Mouse (Mus musculus): ENCODE results near the gene Pomgnt1. TPM values are rescaled to one million over a fixed set of nuclear protein-coding genes. Genes with fewer than 3 reads are reported as not detected.
A peak's percentile ranks its signal among the peaks of the same experiment; 100 is the strongest.

Pomgnt1 gene
- total and polyA plus RNA-seq, 2 experiments from 2014 or later = 63.3 to 85.9 TPM

GRCm38 (mm10) chr4:116169353-116169672 is 45.7 kb downstream of the Pomgnt1 start:
- no peak for TF ChIP-seq CTCF (IDR thresholded peaks at IDR 0.05; ENCODE audit: low read depth)
- no peak overlapping the region for H3K4me3 ChIP-seq (ENCODE audit: low read length)
- DNase-seq (ENCODE audit: low spot score) (no peak), ATAC-seq (peak; percentile 38)
- no peak overlapping the region for H3K27ac ChIP-seq
- H3K9me3 ChIP-seq (ENCODE audit: low read length) = no peaks in the 10 kb centered on the region
- H3K4me1 ChIP-seq (ENCODE audit: insufficient read depth, low read length) = 0 out of 2 replicates have a peak, but pooled peaks cover under 1% of the 10 kb centered on the region
- no peak overlapping the region for H3K9ac ChIP-seq (replicated peaks; ENCODE audit: low read length)
- no peaks in the 10 kb centered on the region for H3K36me3 ChIP-seq (ENCODE audit: insufficient read depth, low read length)
- 62% methylated on average over 3 of the region's 3 CpGs for WGBS
- no peaks in the 10 kb centered on the region for H3K27me3 ChIP-seq (ENCODE audit: insufficient read depth, low read length)
- H3K4me2 ChIP-seq (ENCODE audit: low read depth, low read length) = no peak overlapping the region

DNA sequence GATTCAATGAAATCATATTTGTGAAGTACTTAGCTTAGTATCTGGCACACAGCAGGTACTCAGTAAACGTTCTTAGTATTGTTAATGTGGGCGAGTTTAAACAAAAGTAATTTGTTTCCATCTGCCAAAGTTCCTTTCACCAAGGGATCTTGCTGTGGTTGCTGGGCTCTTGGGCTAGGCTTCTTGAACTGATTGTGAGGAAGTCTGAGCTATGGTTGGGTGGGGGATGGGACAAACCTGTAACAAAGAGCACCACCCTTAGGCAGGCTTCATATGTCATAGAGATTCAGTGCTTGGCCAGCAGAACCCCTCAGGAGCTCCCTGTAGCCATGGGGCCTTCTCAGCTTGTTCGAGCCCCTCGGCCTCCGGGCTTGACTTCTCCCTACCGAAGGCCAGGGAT is 49.4 kb downstream of the Pomgnt1 start, which contains the start of the genes 1700042G07Rik and Gm49337:
Gene 1700042G07Rik, plus strand, starts transcription at position 301 of the 400 bp plus-strand sequence.
Gene Gm49337, plus strand, starts transcription at position 313 of the 400 bp plus-strand sequence.
- TF ChIP-seq CTCF (IDR thresholded peaks at IDR 0.05; ENCODE audit: low read depth) = no peak
- Histone ChIP-seq H3K4me1 (ENCODE audit: insufficient read depth, low read length) (peaks cover 21% of the 10 kb centered on the region), H3K36me3 (ENCODE audit: insufficient read depth, low read length) (no peaks in the 10 kb centered on the region), H3K4me3 (ENCODE audit: low read length) (no peak within 1 kb of the TSS), H3K9ac (replicated peaks; ENCODE audit: low read length) (no peak within 1 kb of the TSS), H3K9me3 (ENCODE audit: low read length) (no peaks in the 10 kb centered on the region), H3K4me2 (ENCODE audit: low read depth, low read length) (no peak within 1 kb of the TSS), H3K27ac (0 out of 2 replicates have a peak within 1 kb of the TSS, but pooled peaks have one; percentile 89), H3K27me3 (ENCODE audit: insufficient read depth, low read length) (no peaks in the 10 kb centered on the region)
- WGBS = 77% methylated on average over 6 of the region's 6 CpGs
- no peak for DNase-seq (ENCODE audit: low spot score)
- no peak for ATAC-seq

GRCm38 (mm10) chr4:116173752-116174151 is 50.1 kb downstream of the Pomgnt1 start:
- no peaks in the 10 kb centered on the region for H3K9me3 ChIP-seq (ENCODE audit: low read length)
- no peak overlapping the region for H3K27ac ChIP-seq
- WGBS = 81% methylated on average over 4 of the region's 4 CpGs
- ATAC-seq (no peak), DNase-seq (ENCODE audit: low spot score) (no peak)
- no peak overlapping the region for H3K9ac ChIP-seq (replicated peaks; ENCODE audit: low read length)
- no peaks in the 10 kb centered on the region for H3K36me3 ChIP-seq (ENCODE audit: insufficient read depth, low read length)
- H3K4me1 ChIP-seq (ENCODE audit: insufficient read depth, low read length) = peaks cover 21% of the 10 kb centered on the region
- no peaks in the 10 kb centered on the region for H3K27me3 ChIP-seq (ENCODE audit: insufficient read depth, low read length)
- H3K4me3 ChIP-seq (ENCODE audit: low read length) = no peak overlapping the region
- no peak for TF ChIP-seq CTCF (IDR thresholded peaks at IDR 0.05; ENCODE audit: low read depth)
- no peak overlapping the region for H3K4me2 ChIP-seq (ENCODE audit: low read depth, low read length)

DNA sequence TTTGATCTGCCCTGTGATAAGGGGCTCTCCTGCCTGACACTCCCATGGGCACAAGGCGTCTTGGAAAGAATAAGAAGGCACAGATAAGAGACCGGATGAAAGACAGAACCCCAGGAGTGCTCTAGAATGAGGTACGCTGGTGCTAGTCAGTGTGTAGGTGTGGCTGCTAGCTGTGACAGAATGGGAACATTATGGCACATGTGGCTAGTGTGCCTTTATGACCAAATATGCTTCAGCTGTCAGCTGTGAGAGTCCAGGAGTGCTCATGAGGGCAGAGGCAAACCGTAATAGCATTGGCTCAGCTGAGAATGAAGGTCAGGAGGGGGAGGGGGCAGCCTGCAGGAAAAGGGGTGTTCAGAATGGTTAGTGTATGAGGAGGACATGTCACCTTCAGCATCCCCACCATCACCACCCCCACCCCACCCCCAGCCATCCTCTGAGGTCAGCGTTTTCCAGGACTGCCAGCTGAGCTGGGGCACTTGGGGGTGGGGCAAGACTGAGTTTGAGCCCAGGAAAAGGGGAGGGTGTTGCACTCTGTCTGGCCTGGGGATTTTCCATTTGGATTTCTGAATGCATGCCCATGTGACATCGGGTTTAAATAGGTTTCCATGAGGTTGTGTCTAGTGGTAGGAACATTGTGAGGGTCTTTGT is 51.0 kb downstream of the Pomgnt1 start:
- no peaks in the 10 kb centered on the region for H3K9me3 ChIP-seq (ENCODE audit: low read length)
- no peak overlapping the region for H3K9ac ChIP-seq (replicated peaks; ENCODE audit: low read length)
- no peak overlapping the region for H3K4me2 ChIP-seq (ENCODE audit: low read depth, low read length)
- H3K4me3 ChIP-seq (ENCODE audit: low read length) = no peak overlapping the region
- ATAC-seq = no peak
- no peaks in the 10 kb centered on the region for H3K36me3 ChIP-seq (ENCODE audit: insufficient read depth, low read length)
- DNase-seq (ENCODE audit: low spot score) = peak; percentile 21
- H3K27ac ChIP-seq = peak overlapping the region; percentile 89; the same call in 1 of the 2 replicates
- WGBS = 48% methylated on average over 6 of the region's 6 CpGs
- peaks cover 21% of the 10 kb centered on the region for H3K4me1 ChIP-seq (ENCODE audit: insufficient read depth, low read length)
- H3K27me3 ChIP-seq (ENCODE audit: insufficient read depth, low read length) = no peaks in the 10 kb centered on the region
- no peak for TF ChIP-seq CTCF (IDR thresholded peaks at IDR 0.05; ENCODE audit: low read depth)

DNA sequence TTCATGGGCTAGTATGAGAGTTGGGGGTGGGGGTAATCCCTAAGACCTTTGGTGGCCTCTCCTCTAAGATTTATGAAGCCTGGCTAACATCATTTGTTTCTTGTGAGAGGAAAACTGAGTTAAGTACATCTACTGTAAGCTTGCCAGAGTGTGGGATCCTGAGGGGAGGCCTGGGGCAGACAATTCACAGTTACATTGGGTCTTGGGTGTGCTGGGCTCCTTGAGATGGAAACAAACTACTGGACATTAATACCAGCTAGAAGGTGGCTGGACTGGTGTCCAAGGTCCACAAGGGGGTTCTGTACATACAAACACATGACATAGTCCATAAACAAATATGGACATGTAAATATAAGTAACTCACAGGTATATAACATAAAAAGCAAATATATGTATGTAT is 51.5 kb downstream of the Pomgnt1 start:
- Histone ChIP-seq H3K27me3 (ENCODE audit: insufficient read depth, low read length) (no peaks in the 10 kb centered on the region), H3K36me3 (ENCODE audit: insufficient read depth, low read length) (no peaks in the 10 kb centered on the region), H3K4me1 (ENCODE audit: insufficient read depth, low read length) (peaks cover 21% of the 10 kb centered on the region), H3K27ac (peak overlapping the region; percentile 89; the same call in 1 of the 2 replicates), H3K4me2 (ENCODE audit: low read depth, low read length) (peak overlapping the region; percentile 34), H3K9me3 (ENCODE audit: low read length) (no peaks in the 10 kb centered on the region), H3K4me3 (ENCODE audit: low read length) (no peak overlapping the region), H3K9ac (replicated peaks; ENCODE audit: low read length) (0 out of 2 replicates have a peak overlapping the region, but pooled peaks have one; percentile 28)
- DNase-seq (ENCODE audit: low spot score) (no peak), ATAC-seq (no peak)
- TF ChIP-seq CTCF (IDR thresholded peaks at IDR 0.05; ENCODE audit: low read depth) = no peak

- Histone ChIP-seq H3K36me3 (ENCODE audit: insufficient read depth, low read length) (no peaks in the 10 kb centered on the region), H3K9me3 (ENCODE audit: low read length) (no peaks in the 10 kb centered on the region), H3K4me2 (ENCODE audit: low read depth, low read length) (peak overlapping the region; percentile 52), H3K27me3 (ENCODE audit: insufficient read depth, low read length) (no peaks in the 10 kb centered on the region), H3K9ac (replicated peaks; ENCODE audit: low read length) (peak overlapping the region; percentile 45), H3K4me3 (ENCODE audit: low read length) (0 out of 2 replicates have a peak overlapping the region, but pooled peaks have one; percentile 4), H3K27ac (peak overlapping the region; percentile 89), H3K4me1 (ENCODE audit: insufficient read depth, low read length) (peaks cover 21% of the 10 kb centered on the region)
- DNase-seq (ENCODE audit: low spot score) = peak; percentile 78
- ATAC-seq = peak; percentile 86
- 56% methylated on average over 7 of the region's 7 CpGs for WGBS
- no peak for TF ChIP-seq CTCF (IDR thresholded peaks at IDR 0.05; ENCODE audit: low read depth)
Measured at GRCm38 (mm10) chr4:116175711-116176542, 52.3 kb downstream of the Pomgnt1 start.

Measured in hindbrain, postnatal 0 days (tissue).